Mouse (Mus musculus) heart, embryonic 14.5 days (tissue): ENCODE data around the gene Gm49355. TPM values are rescaled to one million over a fixed set of nuclear protein-coding genes. Genes with fewer than 3 reads are reported as not detected.

Source experiments
- ATAC-seq: fragments of 200-750 bp; cut with Nextera tagmentation; 2 replicates; pipeline ENCODE4 v1.8.0; 2017; ENCODE audit warnings: low read depth, moderate TSS enrichment; ENCODE audit not compliant: insufficient number of reproducible peaks, insufficient read depth, low FRiP score
- H3K27ac ChIP-seq, 2 experiments: fragments of 200-500 bp in 1 of 2; fragments of 300-500 bp in 1 of 2; sonication (generic) in 1 of 2; replicated peaks in 1 of 2; 2 replicates each; pipeline ENCODE4 v1.5.1; 2012 to 2014; ENCODE audit warnings: low read depth in 2 of 2, low read length in 2 of 2, control low read depth in 1 of 2, mild to moderate bottlenecking in 1 of 2, mixed read lengths in 1 of 2; ENCODE audit not compliant: control insufficient read depth in 1 of 2, insufficient read depth in 1 of 2
- H3K27me3 ChIP-seq: fragments of 300-500 bp; sonication (generic); 2 replicates; pipeline ENCODE4 v1.6.1; 2014; ENCODE audit warnings: mild to moderate bottlenecking, low read length, control low read depth; ENCODE audit not compliant: control insufficient read depth, insufficient read depth
- H3K36me3 ChIP-seq: fragments of 300-500 bp; sonication (generic); 2 replicates; pipeline ENCODE4 v1.6.1; 2014; ENCODE audit warnings: mild to moderate bottlenecking, control low read depth, low read length, mixed read lengths; ENCODE audit not compliant: control insufficient read depth, insufficient read depth
- H3K4me1 ChIP-seq, 2 experiments: fragments of 200-500 bp in 1 of 2; fragments of 300-500 bp in 1 of 2; sonication (generic) in 1 of 2; 2 replicates each; pipeline ENCODE4 v1.6.1; 2012 to 2014; ENCODE audit warnings: low read length in 2 of 2, control low read depth in 1 of 2, mixed read lengths in 1 of 2; ENCODE audit not compliant: control insufficient read depth in 2 of 2, insufficient read depth in 2 of 2
- H3K4me2 ChIP-seq: fragments of 300-500 bp; sonication (generic); 2 replicates; pipeline ENCODE4 v1.6.1; 2014; ENCODE audit warnings: mild to moderate bottlenecking, low read length
- H3K4me3 ChIP-seq, 2 experiments: fragments of 200-500 bp in 1 of 2; fragments of 300-500 bp in 1 of 2; sonication (generic) in 1 of 2; 2 replicates each; pipeline ENCODE4 v1.5.1; 2012 to 2014; ENCODE audit warnings: low read length in 2 of 2, mild to moderate bottlenecking in 2 of 2, control low read depth in 1 of 2, low read depth in 1 of 2, moderate library complexity in 1 of 2; ENCODE audit not compliant: control insufficient read depth in 1 of 2, insufficient read depth in 1 of 2
- H3K9ac ChIP-seq: fragments of 300-500 bp; sonication (generic); 2 replicates; pipeline ENCODE4 v1.6.1; 2014; ENCODE audit warnings: mild to moderate bottlenecking, low read length
- H3K9me3 ChIP-seq: fragments of 300-500 bp; sonication (generic); 2 replicates; pipeline ENCODE4 v1.6.1; 2016; ENCODE audit warnings: low read length, control low read depth; ENCODE audit not compliant: control insufficient read depth
- WGBS: fragments of 180-500 bp; shearing (Covaris S2); extraction: QIAGEN DNeasy Blood & Tissue Kit; methylation state at CpG from one replicate; pipeline ENCODE4 v1.1.7; 2014; 5-methylcytosine and 5-hydroxymethylcytosine counted together
- polyA plus RNA-seq: library from polyadenylated mRNA; unstranded; fragments of >200 nt; fragmentation: Nextera tagmentation; extraction: Ambion mirVana; gene quantifications from 2 replicates; pipeline ENCODE4 v1.2.1, GENCODE M21; 2014

Gm49355 gene
- polyA plus RNA-seq, 1 experiment from 2014 or later: 0.36 TPM

DNA sequence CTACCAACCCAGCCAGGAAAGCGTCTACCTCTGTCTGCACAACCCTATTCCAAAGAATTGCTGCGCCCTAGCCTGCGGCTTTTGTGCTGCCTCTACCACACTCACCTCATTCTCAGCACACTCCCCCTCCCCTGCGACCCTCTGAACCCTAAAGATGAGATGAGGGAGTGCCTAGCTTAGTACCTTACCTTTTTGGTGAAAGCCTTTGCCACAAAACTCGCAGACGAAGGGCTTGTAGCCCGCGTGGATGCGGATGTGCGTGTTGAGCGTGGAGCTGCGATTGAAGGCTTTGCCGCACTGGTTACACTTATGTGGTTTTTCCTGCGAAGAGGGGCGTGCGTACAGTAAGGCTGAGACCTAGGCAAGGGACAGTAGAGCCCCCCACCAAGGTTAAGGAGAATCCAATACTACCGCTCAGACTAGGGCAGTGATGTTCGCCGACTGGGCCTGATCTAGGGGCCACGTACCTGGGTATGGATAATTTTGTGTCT is 59.7 kb downstream of the Gm49355 start:
- no peaks in the 10 kb centered on the region for H3K36me3 ChIP-seq
- H3K27ac ChIP-seq: no peak overlapping the region
- no peak overlapping the region for H3K4me3 ChIP-seq
- no peak for ATAC-seq
- H3K9ac ChIP-seq: no peak overlapping the region
- WGBS: 3% methylated on average over 20 of the region's 20 CpGs
- peaks cover 97% of the 10 kb centered on the region for H3K27me3 ChIP-seq
- H3K4me2 ChIP-seq: no peak overlapping the region
- H3K4me1 ChIP-seq: peaks cover 2 to 20% of the 10 kb centered on the region in 2 experiments; a peak in 3 of 4 replicates
- H3K9me3 ChIP-seq: no peaks in the 10 kb centered on the region

DNA sequence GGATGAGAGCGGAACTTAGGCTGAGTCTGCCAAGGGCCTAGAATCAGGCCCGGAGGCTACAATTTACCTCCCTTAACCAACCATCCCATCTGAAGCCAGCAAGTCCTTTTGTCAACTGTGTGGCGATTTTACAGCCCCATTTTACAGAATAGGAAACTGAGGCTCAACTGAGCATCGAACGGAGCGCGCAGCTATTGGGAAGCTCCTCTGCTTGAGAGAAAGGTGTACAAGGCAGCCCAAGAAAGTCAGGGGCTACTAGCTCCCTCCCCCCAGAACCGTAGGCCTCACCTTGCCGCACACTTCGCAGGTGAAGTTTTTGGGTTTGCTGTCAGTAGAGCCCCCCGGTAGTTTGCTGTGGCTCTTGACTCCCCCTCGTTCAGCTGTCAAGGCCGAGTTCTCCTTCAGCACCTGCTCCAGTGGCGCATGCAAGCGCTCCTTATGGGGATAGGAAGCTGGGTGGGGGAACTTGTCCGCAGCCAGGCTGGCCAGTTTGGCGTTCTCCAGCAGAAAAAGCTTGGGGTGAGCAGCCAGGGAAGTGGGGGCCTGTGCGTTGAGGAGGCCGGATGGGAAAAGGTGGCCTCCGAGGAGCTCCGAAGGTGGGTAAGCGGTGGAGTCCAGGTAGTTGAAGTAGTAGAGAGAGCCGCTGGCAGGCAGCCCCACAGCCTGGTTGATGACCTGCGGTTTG is 60.4 kb downstream of the Gm49355 start:
- Histone ChIP-seq H3K4me1 (peaks cover 2 to 20% of the 10 kb centered on the region in 2 experiments; a peak in 3 of 4 replicates), H3K4me3 (peak overlapping the region in 1 of 2 experiments; percentile 22; a peak in 2 of 4 replicates), H3K27ac (no peak overlapping the region), H3K9me3 (no peaks in the 10 kb centered on the region), H3K27me3 (peaks cover 99% of the 10 kb centered on the region), H3K9ac (no peak overlapping the region), H3K4me2 (peak overlapping the region; percentile 65), H3K36me3 (no peaks in the 10 kb centered on the region)
- 2% methylated on average over 24 of the region's 24 CpGs for WGBS
- ATAC-seq: no peak

DNA sequence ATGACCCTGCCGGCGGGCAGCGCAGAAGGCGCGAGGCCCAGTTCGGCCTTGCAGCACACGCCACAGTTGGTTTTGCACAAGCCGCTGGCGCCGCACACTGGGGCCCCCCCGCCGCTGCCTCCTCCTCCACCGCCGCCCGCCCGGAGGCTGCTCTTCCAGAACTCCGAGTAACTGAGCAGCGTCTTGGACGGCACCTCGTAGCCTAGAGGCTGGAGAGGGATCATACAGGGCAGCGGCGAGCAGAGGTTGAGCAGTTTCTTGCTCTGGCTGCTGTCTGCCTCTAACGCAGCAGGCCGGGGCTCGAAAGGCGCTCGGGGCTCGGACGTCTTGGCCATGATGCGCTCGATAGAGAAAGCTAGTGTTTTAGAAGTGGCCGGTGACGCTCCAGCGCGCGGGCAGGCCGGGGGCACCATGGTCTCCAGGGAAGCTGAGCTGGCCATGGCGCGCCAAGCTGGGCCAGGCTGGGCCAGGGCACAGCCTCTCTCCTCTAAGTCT is 61.0 kb downstream of the Gm49355 start:
- no peaks in the 10 kb centered on the region for H3K9me3 ChIP-seq
- no peak for ATAC-seq
- H3K36me3 ChIP-seq: no peaks in the 10 kb centered on the region
- H3K4me3 ChIP-seq: peak overlapping the region; percentile 6 to 22; a peak in 3 of 4 replicates
- H3K27me3 ChIP-seq: peaks cover 99% of the 10 kb centered on the region
- H3K9ac ChIP-seq: no peak overlapping the region
- no peak overlapping the region for H3K27ac ChIP-seq
- peak overlapping the region; percentile 65 for H3K4me2 ChIP-seq
- H3K4me1 ChIP-seq: peaks cover 2 to 20% of the 10 kb centered on the region in 2 experiments; a peak in 3 of 4 replicates
- under 1% methylated on average over 39 of the region's 39 CpGs for WGBS

- no peak for ATAC-seq
Measured at GRCm38 (mm10) chr14:12345241-12345921, 61.6 kb downstream of the Gm49355 start.

GRCm38 (mm10) chr14:12346011-12346864 is 62.5 kb downstream of the Gm49355 start:
- ATAC-seq: no peak
- 2% methylated on average over 50 of the region's 50 CpGs for WGBS

More at GRCm38 (mm10) chr14:12345241-12345921, 61.6 kb downstream of the Gm49355 start:
- Histone ChIP-seq H3K27me3 (peaks cover 100% of the 10 kb centered on the region), H3K36me3 (no peaks in the 10 kb centered on the region), H3K9ac (no peak overlapping the region), H3K4me2 (peak overlapping the region; percentile 65), H3K27ac (no peak overlapping the region), H3K4me1 (peaks cover 2 to 20% of the 10 kb centered on the region in 2 experiments; a peak in 3 of 4 replicates), H3K9me3 (no peaks in the 10 kb centered on the region), H3K4me3 (peak overlapping the region in 1 of 2 experiments; percentile 38; a peak in 2 of 4 replicates)
- WGBS: under 1% methylated on average over 40 of the region's 40 CpGs

DNA sequence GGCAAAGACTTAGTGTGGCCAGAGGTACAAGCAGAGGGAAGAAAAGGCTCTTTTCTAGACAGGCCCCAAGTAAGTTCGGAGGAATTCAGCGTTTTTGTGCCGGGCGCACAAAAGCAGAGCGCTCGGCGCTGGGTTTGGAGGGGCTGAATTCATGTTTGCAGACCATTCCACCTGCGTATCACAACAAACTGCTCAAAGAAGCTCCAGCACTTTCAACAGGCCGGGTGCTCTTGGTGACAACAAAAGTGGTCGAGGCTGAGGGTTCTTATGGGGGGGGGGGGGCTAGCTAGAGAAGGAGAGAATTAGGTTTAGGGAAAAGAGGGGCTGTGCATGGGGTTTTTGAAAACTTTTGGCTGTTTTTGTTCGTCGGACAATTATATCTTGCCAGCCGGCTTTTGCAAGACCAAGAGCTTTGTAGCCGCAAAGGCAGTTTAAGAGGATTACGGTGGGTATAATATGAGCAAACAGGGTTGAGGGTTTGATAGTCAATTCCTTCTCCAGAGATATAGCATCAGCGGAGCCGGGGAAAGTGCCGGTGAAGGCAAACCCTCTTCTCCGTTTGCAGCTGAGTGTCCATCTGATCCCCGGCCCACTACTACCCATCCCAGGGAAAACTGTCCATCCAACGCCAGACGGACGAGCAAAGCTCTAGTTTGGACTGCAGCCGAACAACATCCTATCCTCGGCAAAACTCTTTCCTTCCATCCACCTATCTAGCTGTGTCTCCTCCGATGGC is 63.3 kb downstream of the Gm49355 start:
- Histone ChIP-seq H3K27me3 (peaks cover 99% of the 10 kb centered on the region), H3K4me1 (peaks cover 2 to 15% of the 10 kb centered on the region in 2 experiments; a peak in 3 of 4 replicates), H3K9me3 (no peaks in the 10 kb centered on the region), H3K27ac (no peak overlapping the region), H3K9ac (no peak overlapping the region), H3K4me2 (peak overlapping the region; percentile 65), H3K36me3 (no peaks in the 10 kb centered on the region), H3K4me3 (peak overlapping the region; percentile 26 to 38; a peak in 2 of 4 replicates)
- ATAC-seq: no peak
- 3% methylated on average over 26 of the region's 26 CpGs for WGBS

More at GRCm38 (mm10) chr14:12346011-12346864, 62.5 kb downstream of the Gm49355 start:
- Histone ChIP-seq H3K27me3 (peaks cover 100% of the 10 kb centered on the region), H3K27ac (no peak overlapping the region), H3K4me1 (peaks cover 2 to 17% of the 10 kb centered on the region in 2 experiments; a peak in 3 of 4 replicates), H3K4me2 (peak overlapping the region; percentile 65), H3K9me3 (no peaks in the 10 kb centered on the region), H3K9ac (no peak overlapping the region), H3K36me3 (no peaks in the 10 kb centered on the region), H3K4me3 (peak overlapping the region; percentile 26 to 38)
